Mouse (Mus musculus) bone marrow, adult 2 months (tissue): ENCODE results near the gene Meis2. TPM values are rescaled to one million over a fixed set of nuclear protein-coding genes. Genes with fewer than 3 reads are reported as not detected.

Source experiments
- H3K27ac ChIP-seq: fragments of 200-500 bp; 2 replicates; pipeline ENCODE4 v1.5.1; 2012; ENCODE audit warnings: low read depth, mild to moderate bottlenecking, control low read depth, inconsistent platforms, low read length; ENCODE audit not compliant: control insufficient read depth, poor library complexity, insufficient read depth
- H3K4me1 ChIP-seq: fragments of 200-500 bp; 2 replicates; pipeline ENCODE4 v1.6.1; 2011; ENCODE audit warnings: low read length; ENCODE audit not compliant: control insufficient read depth, insufficient read depth
- H3K4me3 ChIP-seq: fragments of 200-500 bp; replicated peaks from 2 replicates; pipeline ENCODE3; 2011; ENCODE audit warnings: mild to moderate bottlenecking, low read depth, low read length, control low read depth; ENCODE audit not compliant: control insufficient read depth
- CTCF ChIP-seq: fragments of 200-500 bp; IDR thresholded peaks from 2 replicates; pipeline ENCODE4 v1.5.1; 2011; ENCODE audit warnings: low read length, control low read depth; ENCODE audit not compliant: control insufficient read depth, insufficient read depth
- POLR2A ChIP-seq: fragments of 200-500 bp; IDR thresholded peaks from 2 replicates; pipeline ENCODE4 v1.6.1; 2011; ENCODE audit warnings: low read depth, mild to moderate bottlenecking, control low read depth, low read length, borderline replicate concordance; ENCODE audit not compliant: control insufficient read depth
- WGBS: fragments of 180-500 bp; shearing (Covaris S2); methylation state at CpG from one replicate; pipeline ENCODE4 v1.1.7; 2018; 5-methylcytosine and 5-hydroxymethylcytosine counted together
- polyA plus RNA-seq: library from polyadenylated mRNA; stranded (reverse); fragments of >200 nt; gene quantifications from 2 replicates; pipeline ENCODE4 v1.2.4, GENCODE M21; 2011; ENCODE audit warnings: low replicate concordance; ENCODE audit not compliant: missing spikeins, insufficient read depth, insufficient read length

Gene Meis2
- polyA plus RNA-seq, 1 experiment, result 7.9 TPM

- WGBS, result 78% methylated on average over 5 of the region's 5 CpGs
Observed at GRCm38 (mm10) chr2:116022876-116023275, 42.8 kb downstream of the Meis2 start.

GRCm38 (mm10) chr2:116021931-116022330 is 43.7 kb downstream of the Meis2 start:
- Histone ChIP-seq H3K4me3 (no peak overlapping the region), H3K4me1 (no peaks in the 10 kb centered on the region), H3K27ac (no peak overlapping the region)
- 78% methylated on average over 4 of the region's 4 CpGs for WGBS
- TF ChIP-seq CTCF (no peak), POLR2A (no peak)

More at GRCm38 (mm10) chr2:116022876-116023275, 42.8 kb downstream of the Meis2 start:
- Histone ChIP-seq H3K4me1 (no peaks in the 10 kb centered on the region), H3K4me3 (no peak overlapping the region), H3K27ac (no peak overlapping the region)
- TF ChIP-seq CTCF, result no peak
- TF ChIP-seq POLR2A, result no peak

- Histone ChIP-seq H3K27ac (no peak overlapping the region), H3K4me3 (no peak overlapping the region), H3K4me1 (no peaks in the 10 kb centered on the region)
- TF ChIP-seq POLR2A (no peak), CTCF (no peak)
- 70% methylated on average over 9 of the region's 9 CpGs for WGBS
Observed at GRCm38 (mm10) chr2:116021046-116021445, 44.6 kb downstream of the Meis2 start.

GRCm38 (mm10) chr2:116020451-116020951 is 45.1 kb downstream of the Meis2 start:
- Histone ChIP-seq H3K4me3 (no peak overlapping the region), H3K4me1 (no peaks in the 10 kb centered on the region), H3K27ac (no peak overlapping the region)
- WGBS, result 69% methylated on average over 5 of the region's 5 CpGs
- TF ChIP-seq CTCF, result no peak
- TF ChIP-seq POLR2A, result no peak

- no peak overlapping the region for H3K27ac ChIP-seq
- H3K4me3 ChIP-seq, result no peak overlapping the region
- 70% methylated on average over 9 of the region's 9 CpGs for WGBS
Observed at GRCm38 (mm10) chr2:116019959-116020358, 45.7 kb downstream of the Meis2 start.

GRCm38 (mm10) chr2:116019466-116019794 is 46.2 kb downstream of the Meis2 start:
- no peaks in the 10 kb centered on the region for H3K4me1 ChIP-seq
- 86% methylated on average over 6 of the region's 6 CpGs for WGBS
- TF ChIP-seq CTCF, result no peak
- TF ChIP-seq POLR2A, result no peak
- no peak overlapping the region for H3K4me3 ChIP-seq
- no peak overlapping the region for H3K27ac ChIP-seq

More at GRCm38 (mm10) chr2:116019959-116020358, 45.7 kb downstream of the Meis2 start:
- TF ChIP-seq CTCF (no peak), POLR2A (no peak)
- H3K4me1 ChIP-seq, result no peaks in the 10 kb centered on the region

- H3K27ac ChIP-seq, result no peak overlapping the region
- H3K4me3 ChIP-seq, result no peak overlapping the region
- WGBS, result 83% methylated on average over 10 of the region's 10 CpGs
- no peaks in the 10 kb centered on the region for H3K4me1 ChIP-seq
- TF ChIP-seq CTCF (no peak), POLR2A (no peak)
Observed at GRCm38 (mm10) chr2:116018781-116019465, 46.7 kb downstream of the Meis2 start.

GRCm38 (mm10) chr2:116015520-116015919 is 50.1 kb downstream of the Meis2 start:
- Histone ChIP-seq H3K4me3 (no peak overlapping the region), H3K27ac (no peak overlapping the region), H3K4me1 (no peaks in the 10 kb centered on the region)
- WGBS, result 87% methylated on average over 10 of the region's 10 CpGs
- TF ChIP-seq POLR2A (no peak), CTCF (no peak)

- whole genome bisulfite sequencing, result 67% methylated on average over 6 of the region's 6 CpGs
- TF ChIP-seq POLR2A, result no peak
- no peak for TF ChIP-seq CTCF
- Histone ChIP-seq H3K4me3 (no peak overlapping the region), H3K4me1 (no peaks in the 10 kb centered on the region), H3K27ac (no peak overlapping the region)
Observed at GRCm38 (mm10) chr2:116010469-116010868, 55.2 kb downstream of the Meis2 start.
